Mouse (Mus musculus) left cerebral cortex, postnatal 36 days (tissue): ENCODE results near the gene Kcnt2. TPM values are rescaled to one million over a fixed set of nuclear protein-coding genes. Genes with fewer than 3 reads are reported as not detected.

Source experiments
- DNase-seq, 2 experiments: peaks; one replicate each; pipeline ENCODE4 v3.0.0; 2021 to 2022; ENCODE audit warnings: low spot score in 2 of 2, mixed read lengths in 1 of 2
- intact Hi-C: fragments of 180-260 bp; cut with DNase I; formaldehyde crosslinking; loops from one replicate; pipeline ENCODE4 v1.15.1; 2025
- total RNA-seq, 2 experiments: library from RNA; stranded (reverse); gene quantifications; 2 replicates each; pipeline ENCODE4 v1.2.3; 2021

Kcnt2 gene
- total RNA-seq, 2 experiments from 2014 or later = 47.6 to 53.1 TPM

DNA sequence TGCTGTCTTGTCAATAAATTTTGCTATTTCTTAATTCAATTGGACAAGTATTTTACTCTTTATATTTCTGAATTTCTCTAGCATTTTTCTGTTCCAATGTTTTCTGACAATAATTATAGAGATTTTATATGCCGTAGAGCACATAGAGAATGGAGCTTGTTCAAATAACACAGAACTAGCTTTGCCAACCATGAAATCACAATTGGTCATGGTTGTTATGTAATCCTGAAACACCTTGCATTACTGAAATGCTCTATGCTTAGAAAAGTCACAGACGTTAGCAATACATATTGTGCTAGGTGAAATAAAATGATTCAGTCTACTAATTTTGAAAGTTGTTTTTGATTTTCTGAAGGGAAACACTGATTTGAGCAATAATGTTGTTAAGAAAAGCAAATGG, 118.8 kb downstream of the Kcnt2 start:
- intact Hi-C loops = no loop called here
- DNase-seq = no peak

DNA sequence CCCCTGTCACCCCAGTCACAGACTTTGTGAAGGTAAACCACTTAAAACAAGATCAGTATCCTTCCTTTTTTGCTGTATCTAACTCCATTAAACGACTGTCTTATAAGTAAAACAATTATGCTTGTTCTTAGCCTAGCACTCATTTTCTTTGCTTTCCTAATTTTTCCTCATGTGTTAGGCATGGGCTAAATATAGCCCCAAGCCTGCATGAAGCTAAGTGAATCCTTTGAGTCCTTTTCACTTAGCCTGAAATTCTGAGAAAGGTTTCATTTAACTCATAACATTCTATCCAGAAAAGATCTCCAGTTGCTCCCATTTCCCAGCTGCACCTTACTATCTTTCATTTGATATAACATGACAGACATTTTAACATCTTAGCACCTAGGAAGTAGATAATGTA, 127.6 kb downstream of the Kcnt2 start:
- intact Hi-C loops = no loop called here
- no peak for DNase-seq

GRCm38 (mm10) chr1:140378791-140379190, 132.8 kb downstream of the Kcnt2 start:
- intact Hi-C loops = no loop called here
- no peak for DNase-seq

DNA sequence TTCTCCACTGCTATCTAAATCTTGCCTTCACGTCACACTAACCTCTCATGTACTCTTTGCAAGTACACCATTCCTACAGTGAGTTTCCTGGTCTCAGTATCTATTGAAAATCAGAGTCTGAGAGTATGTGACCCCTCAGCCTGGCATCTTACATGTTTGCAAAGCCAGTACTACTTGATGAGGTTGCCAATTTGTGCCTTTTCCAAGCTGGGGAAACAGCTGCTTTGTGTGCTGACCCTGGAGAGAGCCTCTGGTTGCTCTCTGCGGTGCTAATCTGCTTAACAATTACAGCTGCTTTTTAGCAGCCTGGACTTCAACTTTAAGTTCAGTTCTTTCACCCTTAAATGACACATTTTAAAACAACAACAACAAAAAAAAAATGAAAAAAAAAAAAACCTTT, 133.6 kb downstream of the Kcnt2 start:
- intact Hi-C loops = no loop called here
- DNase-seq = no peak

DNA sequence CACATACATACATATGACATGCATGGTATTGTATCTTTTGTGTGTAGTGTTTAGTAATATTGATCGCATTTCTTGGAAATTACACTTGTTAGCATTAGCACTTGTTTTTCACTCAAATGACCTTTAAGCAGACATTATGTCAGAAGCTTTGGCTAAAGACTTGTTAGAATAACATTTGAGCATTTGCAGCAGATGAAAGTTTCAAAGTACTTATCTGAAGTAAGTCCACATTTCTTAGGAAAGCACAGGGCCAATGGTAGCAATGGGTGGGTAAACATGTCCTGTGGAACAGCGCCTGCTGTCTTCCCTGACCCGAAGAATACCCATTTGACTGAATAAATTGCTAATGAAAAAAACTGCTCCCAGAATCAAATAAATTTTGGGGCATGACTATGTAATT, 135.1 kb downstream of the Kcnt2 start:
- intact Hi-C loops = no loop called here
- no peak for DNase-seq

GRCm38 (mm10) chr1:140390301-140390700, 144.3 kb downstream of the Kcnt2 start:
- no peak for DNase-seq
- intact Hi-C loops = no loop called here

DNA sequence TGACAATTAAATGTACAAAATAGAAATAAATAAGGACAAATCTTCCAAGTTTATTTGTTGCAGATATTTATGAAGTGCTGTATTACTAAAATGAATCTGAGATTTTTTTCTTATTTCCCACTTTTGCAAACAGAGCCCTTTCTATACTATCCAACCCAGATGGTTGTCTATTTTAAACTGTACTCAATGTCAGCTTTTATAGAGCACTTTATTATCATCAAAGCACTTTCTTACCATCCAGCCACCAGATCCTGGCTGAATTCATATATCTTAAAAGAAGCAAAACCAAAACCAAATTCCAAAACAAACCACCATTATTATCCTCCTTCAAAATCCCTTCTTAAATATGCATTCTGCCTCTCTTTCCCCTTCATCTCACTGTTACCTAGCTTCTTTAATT, 151.8 kb downstream of the Kcnt2 start:
- no peak for DNase-seq
- intact Hi-C loops = no loop called here

DNA sequence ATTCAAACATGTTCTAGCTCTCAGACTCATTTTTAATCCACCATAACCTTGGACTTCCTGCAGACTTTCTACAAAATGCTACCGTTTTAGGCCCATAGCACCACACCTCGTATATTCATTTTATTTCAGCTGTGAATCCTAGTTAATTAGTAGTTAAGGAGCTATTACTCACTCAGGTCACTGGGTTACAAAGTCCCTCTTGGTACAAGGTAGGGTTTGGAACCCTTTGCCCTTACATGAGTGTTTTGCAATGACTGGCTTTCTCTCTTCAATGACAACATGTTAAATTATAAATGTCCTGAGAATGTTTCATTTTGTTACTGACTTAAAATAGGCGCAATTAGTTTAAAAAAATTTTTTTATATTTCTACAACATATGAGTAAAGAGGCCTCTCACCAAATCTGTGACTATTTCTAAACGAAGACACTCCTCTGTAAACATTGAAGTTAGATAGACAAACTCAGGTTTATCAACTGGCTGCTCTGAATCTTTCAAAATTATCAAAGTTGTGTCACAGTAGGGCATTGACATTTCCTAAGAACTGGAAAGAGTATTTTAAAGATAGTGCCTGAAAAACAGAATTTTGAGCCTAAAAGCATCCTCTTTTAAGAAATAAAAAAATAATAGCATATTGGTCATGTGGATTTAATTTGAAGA, 160.8 kb downstream of the Kcnt2 start:
- no peak for DNase-seq

DNA sequence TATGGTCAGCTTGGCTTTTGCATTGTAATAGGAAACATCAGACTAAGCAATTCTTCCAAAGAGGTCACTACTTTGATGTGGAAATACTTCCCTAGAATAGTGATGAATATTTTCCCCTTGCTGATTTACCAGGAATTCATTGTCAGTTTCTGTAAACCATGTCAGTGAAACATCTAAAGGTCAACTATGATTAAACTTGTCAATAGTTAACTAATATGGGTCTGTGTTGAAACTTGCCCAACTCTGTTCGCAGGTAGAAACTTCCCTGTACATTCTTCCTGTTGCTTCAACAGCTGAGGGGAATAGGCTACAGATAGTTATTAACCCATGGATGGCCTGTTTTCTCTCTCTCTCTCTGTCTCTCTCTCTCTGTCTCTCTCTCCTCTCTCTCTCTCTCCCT, 169.8 kb downstream of the Kcnt2 start:
- DNase-seq = no peak
- intact Hi-C loops = no loop called here

More for the DNA sequence above, 160.8 kb downstream of the Kcnt2 start:
- intact Hi-C loops = no loop called here

DNA sequence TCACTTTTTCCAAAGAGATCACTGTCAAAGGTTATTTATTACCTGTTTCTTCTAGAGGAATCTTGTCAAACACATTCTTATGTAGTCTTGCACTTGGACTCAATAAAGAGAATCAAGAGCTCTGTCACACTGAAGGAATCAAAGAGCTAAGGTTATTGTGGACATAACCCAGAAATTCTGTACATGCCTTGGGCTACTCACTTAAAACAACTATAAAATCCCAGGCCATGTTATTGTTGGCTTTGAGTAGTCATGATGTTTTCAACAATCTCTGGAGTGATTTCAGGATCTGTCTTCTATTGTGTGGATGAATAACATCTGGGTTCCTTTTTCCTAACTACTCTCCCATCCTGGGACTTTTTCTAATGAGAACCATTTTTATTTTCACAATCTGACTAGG, 177.0 kb downstream of the Kcnt2 start:
- intact Hi-C loops = no loop called here
- DNase-seq = no peak

- intact Hi-C loops = no loop called here
- no peak for DNase-seq
Measured at GRCm38 (mm10) chr1:140429284-140429850, 183.4 kb downstream of the Kcnt2 start.

DNA sequence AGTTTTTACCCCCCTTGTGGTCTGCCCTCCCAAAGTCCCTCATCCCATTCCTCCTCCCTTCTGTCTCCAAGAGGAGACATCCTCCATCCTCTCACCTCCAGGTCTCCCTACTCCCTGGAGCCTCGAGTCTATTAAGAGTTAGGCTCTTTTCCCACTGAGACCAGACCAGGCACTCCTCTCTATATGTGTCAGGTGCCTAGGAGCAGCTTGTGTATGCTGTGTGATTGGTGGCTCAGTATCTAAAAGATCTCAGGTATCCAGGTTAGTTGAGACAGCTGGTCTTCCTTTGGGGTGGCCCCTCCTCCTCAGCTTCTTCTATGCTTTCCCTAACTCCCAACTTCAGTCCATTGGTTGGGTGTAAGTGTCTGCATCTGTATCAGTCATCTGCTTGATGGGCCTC, 186.1 kb downstream of the Kcnt2 start:
- no peak for DNase-seq
- intact Hi-C loops = no loop called here

GRCm38 (mm10) chr1:140434791-140435190, 188.8 kb downstream of the Kcnt2 start:
- DNase-seq = no peak

DNA sequence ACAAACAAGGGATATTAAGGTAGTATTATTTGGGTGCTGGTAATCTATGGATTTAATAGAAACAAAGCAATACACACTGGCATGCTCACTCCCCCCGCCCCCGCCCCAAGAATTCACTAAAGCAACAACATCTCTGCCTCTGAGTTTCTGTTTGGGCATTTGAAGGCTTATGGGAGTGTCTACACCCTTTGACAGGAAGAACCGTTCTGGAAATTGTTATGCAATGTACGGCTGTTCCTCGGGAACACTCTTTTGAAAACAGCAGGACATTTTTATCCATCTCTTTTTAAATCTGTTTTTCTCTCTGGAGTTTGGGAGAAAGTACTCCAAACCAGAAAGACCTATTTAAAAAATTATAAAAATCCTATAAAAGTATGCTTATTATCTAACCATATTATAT, 192.2 kb downstream of the Kcnt2 start:
- intact Hi-C loops = no loop called here
- no peak for DNase-seq

More at GRCm38 (mm10) chr1:140434791-140435190, 188.8 kb downstream of the Kcnt2 start:
- intact Hi-C loops = no loop called here

DNA sequence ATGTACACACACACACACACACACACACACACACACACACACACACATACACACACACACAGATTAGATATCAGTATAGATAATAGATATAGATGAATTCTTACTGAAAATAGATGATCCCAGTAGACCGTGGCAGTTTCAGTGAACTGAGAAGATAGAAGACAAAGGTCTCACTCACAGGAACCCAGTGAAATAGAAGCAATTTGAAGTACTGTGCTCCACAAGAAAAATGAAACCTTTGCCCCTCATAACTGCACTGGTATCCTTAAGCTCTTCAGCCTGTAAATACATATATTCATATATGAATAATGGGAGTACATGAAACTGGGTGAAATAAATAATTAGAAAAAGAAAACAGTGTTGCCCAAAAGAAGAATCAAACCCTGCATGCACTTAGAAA, 197.9 kb downstream of the Kcnt2 start:
- no peak for DNase-seq
- intact Hi-C loops = no loop called here

DNA sequence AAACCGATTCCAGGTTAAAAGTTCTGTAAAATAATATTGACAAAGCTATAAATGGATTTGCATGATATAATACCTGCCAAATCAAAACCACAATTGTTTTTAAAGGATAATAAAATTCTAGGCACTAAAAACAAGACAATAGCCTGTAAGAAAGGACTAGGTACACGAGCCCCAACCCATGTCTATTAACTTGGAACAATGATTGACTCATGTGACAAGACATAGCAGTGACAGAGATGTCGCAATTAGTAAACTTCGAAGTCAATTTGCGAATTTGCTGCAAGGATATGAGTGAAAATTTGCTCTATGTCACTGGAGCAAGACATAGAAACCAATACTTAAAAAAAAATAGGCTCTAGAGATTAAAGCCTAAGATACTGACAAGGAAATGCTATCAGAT, 198.4 kb downstream of the Kcnt2 start:
- intact Hi-C loops = no loop called here

GRCm38 (mm10) chr1:140451461-140451860, 205.5 kb downstream of the Kcnt2 start:
- intact Hi-C loops = no loop called here
- no peak for DNase-seq

More for the DNA sequence above, 198.4 kb downstream of the Kcnt2 start:
- no peak for DNase-seq

GRCm38 (mm10) chr1:140451924-140452323, 206.0 kb downstream of the Kcnt2 start:
- intact Hi-C loops = no loop called here
- no peak for DNase-seq

GRCm38 (mm10) chr1:140455903-140456302, 209.9 kb downstream of the Kcnt2 start:
- intact Hi-C loops = no loop called here
- no peak for DNase-seq

DNA sequence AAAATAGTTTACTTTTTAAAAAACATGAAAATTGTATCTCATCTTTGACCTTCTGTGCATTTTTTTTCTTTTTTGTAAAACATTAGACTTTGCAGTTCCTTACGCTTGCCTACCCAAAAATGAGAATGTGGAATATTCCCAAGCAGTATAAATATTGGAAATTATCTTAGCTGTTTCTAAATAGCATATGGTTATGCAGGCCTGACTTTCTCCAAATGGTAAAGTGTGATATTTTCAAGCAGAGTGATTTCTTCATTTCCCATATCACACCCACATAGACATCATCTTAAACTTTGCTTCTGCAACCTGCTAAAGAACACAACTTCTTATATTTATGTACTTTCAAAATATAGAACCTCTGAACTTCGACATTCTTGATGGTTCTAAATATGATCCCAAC, 210.9 kb downstream of the Kcnt2 start:
- DNase-seq = no peak
- intact Hi-C loops = no loop called here

GRCm38 (mm10) chr1:140468315-140468714, 222.4 kb downstream of the Kcnt2 start:
- no peak for DNase-seq
- intact Hi-C loops = no loop called here

DNA sequence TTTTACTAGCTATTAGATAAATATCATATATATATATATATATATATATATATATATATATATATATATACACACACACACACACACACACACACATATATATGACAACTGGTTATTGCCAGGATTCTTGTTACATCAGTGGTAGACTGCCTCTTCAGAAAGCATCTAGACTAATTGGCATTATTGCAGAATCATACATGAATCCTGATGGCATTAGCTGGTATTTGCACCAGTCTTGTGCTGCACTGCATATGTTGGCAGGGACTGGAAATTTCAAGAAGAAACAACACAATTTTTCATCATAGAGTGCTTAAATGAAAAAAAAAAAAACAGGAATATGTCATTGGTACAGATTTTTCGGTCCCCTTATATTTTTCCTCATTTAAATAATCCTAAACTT, 223.6 kb downstream of the Kcnt2 start:
- no peak for DNase-seq
- intact Hi-C loops = no loop called here
